Mouse (Mus musculus) cerebellum, adult 2 months (tissue): ENCODE measurements around the gene Pdia5.

Experiments
- CTCF ChIP-seq: fragments of 200-500 bp; IDR thresholded peaks from 2 replicates; pipeline ENCODE4 v1.5.1; 2011; ENCODE audit warnings: low read depth, mild to moderate bottlenecking, control low read depth, low read length, moderate library complexity, borderline replicate concordance; ENCODE audit not compliant: insufficient read depth
- POLR2A ChIP-seq: fragments of 200-500 bp; IDR thresholded peaks from 2 replicates; pipeline ENCODE4 v1.6.1; 2011; ENCODE audit warnings: low read length, control low read depth, borderline replicate concordance; ENCODE audit not compliant: insufficient read depth

DNA sequence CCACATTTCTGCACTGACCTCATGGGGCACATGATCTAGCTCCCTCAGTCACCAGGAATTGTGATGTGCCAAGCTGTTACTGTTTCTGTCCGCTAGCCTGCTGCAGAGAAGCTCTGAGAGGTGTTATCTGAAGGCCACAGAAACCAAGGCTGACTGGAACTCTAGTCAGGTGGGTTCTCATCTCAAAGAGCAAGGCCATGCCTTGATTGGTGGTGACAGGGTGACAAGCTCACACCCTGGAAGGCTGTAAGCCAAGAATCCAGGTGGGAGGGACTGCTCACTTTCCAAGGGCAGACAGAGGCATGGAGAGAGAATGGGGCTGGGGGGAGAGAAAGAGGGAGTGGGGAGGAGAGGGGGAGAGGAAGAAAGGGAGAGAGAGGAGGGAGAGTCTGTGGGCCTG lies 51.6 kb downstream of the Pdia5 start:
- no peak for TF ChIP-seq CTCF
- TF ChIP-seq POLR2A: no peak
